Mouse (Mus musculus): ENCODE data around the gene Gm11084. TPM values are rescaled to one million over a fixed set of nuclear protein-coding genes. Genes with fewer than 3 reads are reported as not detected.

Gm11084 gene
- polyA plus RNA-seq (2017; shearing (Covaris generic)), result not detected

GRCm38 (mm10) chr2:72986616-72987015 lies at the start of gene Gm11084:
Gene Gm11084 (minus strand): TSS chr2:72986716.

GRCm38 (mm10) chr2:72980337-72981074 lies 6.0 kb downstream of the Gm11084 start, which contains the start of gene Sp3:
Gene Sp3 (minus strand): TSS chr2:72980446.

Other genes starting within 250 kb of the Gm11084 start
- 147 TPM for gene Sp3, start 6.3 kb downstream of the Gm11084 start, polyA plus RNA-seq (2017; shearing (Covaris generic))
- gene Ola1, start 232.2 kb upstream of the Gm11084 start, polyA plus RNA-seq (2017; shearing (Covaris generic)), result 39.1 TPM